Mouse (Mus musculus) frontal cortex, postnatal 36 days (tissue): ENCODE data around the gene Scgn.
A peak's percentile ranks its signal among the peaks of the same experiment; 100 is the strongest.

ENCODE experiments used
- DNase-seq, 2 experiments: peaks; one replicate each; pipeline ENCODE4 v3.0.0; 2022; ENCODE audit warnings: low spot score in 2 of 2

Scgn gene

GRCm38 (mm10) chr13:23990928-23991327 is at the start of gene Scgn:
TSS of gene Scgn (minus strand) at chr13:23991214.
- peak; percentile 20 to 26 for DNase-seq

- no peak for DNase-seq
These were observed 49.2 kb upstream of the Scgn start for GRCm38 (mm10) chr13:24040221-24040620.

GRCm38 (mm10) chr13:24037502-24037901 is 46.5 kb upstream of the Scgn start:
- no peak for DNase-seq

- no peak for DNase-seq
These were observed 45.1 kb upstream of the Scgn start for GRCm38 (mm10) chr13:24036150-24036549.

GRCm38 (mm10) chr13:24027191-24028170 is 36.5 kb upstream of the Scgn start:
- no peak for DNase-seq

- no peak for DNase-seq
These were observed 27.5 kb upstream of the Scgn start for GRCm38 (mm10) chr13:24018515-24018914.

- DNase-seq: no peak
These were observed 14.5 kb upstream of the Scgn start for GRCm38 (mm10) chr13:24005528-24005927.

- no peak for DNase-seq
These were observed 10.8 kb upstream of the Scgn start for GRCm38 (mm10) chr13:24001797-24002196.

- DNase-seq: no peak
These were observed 10.1 kb upstream of the Scgn start for GRCm38 (mm10) chr13:24001081-24001480.

GRCm38 (mm10) chr13:23998826-23999225 is 7.8 kb upstream of the Scgn start:
- no peak for DNase-seq

GRCm38 (mm10) chr13:23994756-23995155 is 3.7 kb upstream of the Scgn start:
- no peak for DNase-seq

GRCm38 (mm10) chr13:23994024-23994423 is 3.0 kb upstream of the Scgn start:
- DNase-seq: no peak

- no peak for DNase-seq
These were observed 563 bp downstream of the Scgn start for GRCm38 (mm10) chr13:23990451-23990850.

- DNase-seq: no peak
These were observed 5.9 kb downstream of the Scgn start for GRCm38 (mm10) chr13:23985130-23985529.

- DNase-seq: no peak
These were observed 18.7 kb downstream of the Scgn start for GRCm38 (mm10) chr13:23972271-23972670.

- no peak for DNase-seq
These were observed 19.1 kb downstream of the Scgn start for GRCm38 (mm10) chr13:23971870-23972269.

GRCm38 (mm10) chr13:23964909-23965308 is 26.1 kb downstream of the Scgn start:
- no peak for DNase-seq

GRCm38 (mm10) chr13:23959776-23960175 is 31.2 kb downstream of the Scgn start:
- no peak for DNase-seq

- no peak for DNase-seq
These were observed 40.1 kb downstream of the Scgn start for GRCm38 (mm10) chr13:23950928-23951327.

- no peak for DNase-seq
These were observed 41.3 kb downstream of the Scgn start for GRCm38 (mm10) chr13:23949484-23950246.

- DNase-seq: no peak
These were observed 44.8 kb downstream of the Scgn start for GRCm38 (mm10) chr13:23946254-23946653.

GRCm38 (mm10) chr13:23942861-23943260 is 48.2 kb downstream of the Scgn start:
- DNase-seq: no peak

- no peak for DNase-seq
These were observed 50.7 kb downstream of the Scgn start for GRCm38 (mm10) chr13:23940291-23940690.
